Mouse (Mus musculus) cerebellum, adult 2 months (tissue): Measurements from ENCODE around the gene Ints7.

Experiments
- CTCF ChIP-seq: fragments of 200-500 bp; IDR thresholded peaks from 2 replicates; pipeline ENCODE4 v1.5.1; 2011; ENCODE audit warnings: low read depth, mild to moderate bottlenecking, control low read depth, low read length, moderate library complexity, borderline replicate concordance; ENCODE audit not compliant: insufficient read depth
- POLR2A ChIP-seq: fragments of 200-500 bp; IDR thresholded peaks from 2 replicates; pipeline ENCODE4 v1.6.1; 2011; ENCODE audit warnings: low read length, control low read depth, borderline replicate concordance; ENCODE audit not compliant: insufficient read depth

GRCm38 (mm10) chr1:191640146-191640545 lies 64.7 kb downstream of the Ints7 start:
- TF ChIP-seq POLR2A (no peak), CTCF (no peak)
